Mouse (Mus musculus): Measurements from ENCODE around the gene Foxp1. TPM values are rescaled to one million over a fixed set of nuclear protein-coding genes. Genes with fewer than 3 reads are reported as not detected.

The Foxp1 gene
- total and polyA plus RNA-seq, 2 experiments from 2014 or later, result 112 to 167 TPM

- Histone ChIP-seq H3K4me1 (ENCODE audit: insufficient read depth) (peaks cover 3% of the 10 kb centered on the region; the same call in 1 of the 2 replicates), H3K36me3 (ENCODE audit: insufficient read depth) (0 out of 2 replicates have a peak, but pooled peaks cover 3% of the 10 kb centered on the region), H3K27me3 (ENCODE audit: insufficient read depth, low read length) (no peaks in the 10 kb centered on the region), H3K4me3 (ENCODE audit: low read depth, low read length) (no peak overlapping the region), H3K9ac (no peak overlapping the region), H3K9me3 (ENCODE audit: low read length) (no peaks in the 10 kb centered on the region), H3K27ac (ENCODE audit: low read depth, low read length) (no peak overlapping the region), H3K4me2 (ENCODE audit: low read depth) (no peak overlapping the region)
- ATAC-seq, result no peak
- DNase-seq, result no peak
- no peak for TF ChIP-seq CTCF (IDR thresholded peaks at IDR 0.05; ENCODE audit: low read depth)
- WGBS, result 60% methylated on average over 14 of the region's 14 CpGs
Observed at GRCm38 (mm10) chr6:99309466-99310170, 212.9 kb downstream of the Foxp1 start.

GRCm38 (mm10) chr6:99305751-99306150, 216.8 kb downstream of the Foxp1 start:
- Histone ChIP-seq H3K9me3 (ENCODE audit: low read length) (no peaks in the 10 kb centered on the region), H3K4me2 (ENCODE audit: low read depth) (no peak overlapping the region), H3K4me3 (ENCODE audit: low read depth, low read length) (no peak overlapping the region), H3K9ac (no peak overlapping the region), H3K27ac (ENCODE audit: low read depth, low read length) (no peak overlapping the region), H3K27me3 (ENCODE audit: insufficient read depth, low read length) (no peaks in the 10 kb centered on the region), H3K4me1 (ENCODE audit: insufficient read depth) (peaks cover 2% of the 10 kb centered on the region; the same call in 1 of the 2 replicates), H3K36me3 (ENCODE audit: insufficient read depth) (0 out of 2 replicates have a peak, but pooled peaks cover 3% of the 10 kb centered on the region)
- DNase-seq, result no peak
- 92% methylated on average over 3 of the region's 3 CpGs for WGBS
- ATAC-seq, result no peak
- TF ChIP-seq CTCF (IDR thresholded peaks at IDR 0.05; ENCODE audit: low read depth), result no peak

DNA sequence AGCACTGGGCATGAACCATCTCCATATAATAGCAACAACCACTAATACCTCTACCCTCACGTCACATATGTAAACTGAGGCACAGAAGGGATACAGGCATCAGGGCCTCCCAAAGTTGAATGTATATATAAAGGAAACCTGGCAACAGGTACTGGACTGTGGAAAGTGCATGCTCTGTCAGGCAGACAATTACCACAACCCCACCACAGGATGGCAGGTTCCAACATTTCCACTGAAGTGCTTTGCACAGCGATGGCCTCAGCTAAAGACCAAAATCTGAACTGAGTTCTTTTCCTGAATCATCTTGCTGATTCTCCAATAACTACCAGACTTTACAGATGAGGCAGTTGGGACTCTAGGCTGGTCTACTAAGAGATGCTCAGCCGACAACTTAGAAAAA, 217.3 kb downstream of the Foxp1 start:
- H3K4me1 ChIP-seq (ENCODE audit: insufficient read depth), result no peaks in the 10 kb centered on the region
- no peak for ATAC-seq
- no peak overlapping the region for H3K27ac ChIP-seq (ENCODE audit: low read depth, low read length)
- no peak for DNase-seq
- TF ChIP-seq CTCF (IDR thresholded peaks at IDR 0.05; ENCODE audit: low read depth), result no peak
- no peak overlapping the region for H3K4me2 ChIP-seq (ENCODE audit: low read depth)
- H3K36me3 ChIP-seq (ENCODE audit: insufficient read depth), result 0 out of 2 replicates have a peak, but pooled peaks cover 3% of the 10 kb centered on the region
- no peak overlapping the region for H3K9ac ChIP-seq
- 95% methylated on average over 3 of the region's 3 CpGs for WGBS
- no peak overlapping the region for H3K4me3 ChIP-seq (ENCODE audit: low read depth, low read length)
- no peaks in the 10 kb centered on the region for H3K27me3 ChIP-seq (ENCODE audit: insufficient read depth, low read length)
- no peaks in the 10 kb centered on the region for H3K9me3 ChIP-seq (ENCODE audit: low read length)

DNA sequence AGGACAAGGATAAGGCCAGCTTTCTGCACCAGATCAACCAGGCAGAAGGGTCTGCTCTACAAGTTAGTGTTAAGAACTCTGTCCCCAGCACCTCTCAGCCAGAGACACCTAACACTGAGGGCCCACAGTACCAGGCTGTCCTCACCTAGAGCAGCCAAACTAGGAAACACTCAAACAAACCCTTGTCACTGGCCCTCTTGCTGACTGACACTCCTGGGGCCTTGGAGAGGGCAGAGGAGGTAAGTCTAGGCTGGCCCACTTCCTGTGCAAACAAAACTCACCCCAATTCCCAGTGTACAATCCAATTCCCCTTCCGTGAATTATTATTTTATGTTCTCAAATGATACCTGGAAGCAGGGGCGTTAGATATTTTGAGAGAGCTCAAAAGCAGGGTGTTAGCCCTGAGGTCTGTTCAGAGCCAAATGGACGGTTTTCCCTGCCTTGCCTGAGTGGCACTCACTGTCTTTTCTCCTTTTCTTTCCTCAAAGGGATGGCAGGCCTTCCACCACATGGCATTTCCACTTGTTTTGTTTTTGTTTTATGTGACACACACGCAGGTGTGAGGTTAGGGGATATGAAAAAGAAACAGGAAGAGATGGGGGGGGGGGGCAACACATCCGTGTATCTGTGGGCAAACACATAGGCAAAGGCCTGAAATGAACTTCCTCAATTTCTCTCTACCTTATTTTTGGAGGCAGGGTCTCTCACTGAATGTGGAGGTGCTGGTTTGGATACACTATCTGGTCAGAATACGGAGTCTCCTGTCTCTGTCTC, 219.7 kb downstream of the Foxp1 start:
- ATAC-seq (no peak), DNase-seq (no peak)
- no peaks in the 10 kb centered on the region for H3K9me3 ChIP-seq (ENCODE audit: low read length)
- no peak overlapping the region for H3K27ac ChIP-seq (ENCODE audit: low read depth, low read length)
- no peaks in the 10 kb centered on the region for H3K27me3 ChIP-seq (ENCODE audit: insufficient read depth, low read length)
- 92% methylated on average over 6 of the region's 6 CpGs for WGBS
- no peak overlapping the region for H3K9ac ChIP-seq
- no peak overlapping the region for H3K4me3 ChIP-seq (ENCODE audit: low read depth, low read length)
- H3K4me1 ChIP-seq (ENCODE audit: insufficient read depth), result no peaks in the 10 kb centered on the region
- H3K4me2 ChIP-seq (ENCODE audit: low read depth), result no peak overlapping the region
- TF ChIP-seq CTCF (IDR thresholded peaks at IDR 0.05; ENCODE audit: low read depth), result no peak
- 0 out of 2 replicates have a peak, but pooled peaks cover 3% of the 10 kb centered on the region for H3K36me3 ChIP-seq (ENCODE audit: insufficient read depth)

GRCm38 (mm10) chr6:99301923-99302322, 220.6 kb downstream of the Foxp1 start:
- no peak for TF ChIP-seq CTCF (IDR thresholded peaks at IDR 0.05; ENCODE audit: low read depth)
- H3K27me3 ChIP-seq (ENCODE audit: insufficient read depth, low read length), result no peaks in the 10 kb centered on the region
- no peaks in the 10 kb centered on the region for H3K9me3 ChIP-seq (ENCODE audit: low read length)
- no peak overlapping the region for H3K9ac ChIP-seq
- 88% methylated on average over 8 of the region's 8 CpGs for WGBS
- no peak overlapping the region for H3K4me3 ChIP-seq (ENCODE audit: low read depth, low read length)
- H3K36me3 ChIP-seq (ENCODE audit: insufficient read depth), result no peaks in the 10 kb centered on the region
- H3K4me2 ChIP-seq (ENCODE audit: low read depth), result no peak overlapping the region
- DNase-seq (no peak), ATAC-seq (no peak)
- H3K27ac ChIP-seq (ENCODE audit: low read depth, low read length), result no peak overlapping the region
- no peaks in the 10 kb centered on the region for H3K4me1 ChIP-seq (ENCODE audit: insufficient read depth)

- Histone ChIP-seq H3K36me3 (ENCODE audit: insufficient read depth) (no peaks in the 10 kb centered on the region), H3K27me3 (ENCODE audit: insufficient read depth, low read length) (no peaks in the 10 kb centered on the region), H3K4me1 (ENCODE audit: insufficient read depth) (no peaks in the 10 kb centered on the region), H3K27ac (ENCODE audit: low read depth, low read length) (no peak overlapping the region), H3K4me3 (ENCODE audit: low read depth, low read length) (no peak overlapping the region), H3K9ac (no peak overlapping the region), H3K4me2 (ENCODE audit: low read depth) (no peak overlapping the region), H3K9me3 (ENCODE audit: low read length) (no peaks in the 10 kb centered on the region)
- ATAC-seq (no peak), DNase-seq (no peak)
- WGBS, result 93% methylated on average over 6 of the region's 6 CpGs
- TF ChIP-seq CTCF (IDR thresholded peaks at IDR 0.05; ENCODE audit: low read depth), result no peak
Observed at GRCm38 (mm10) chr6:99300235-99300634, 222.3 kb downstream of the Foxp1 start.

- no peak for TF ChIP-seq CTCF (IDR thresholded peaks at IDR 0.05; ENCODE audit: low read depth)
- 66% methylated on average over 14 of the region's 14 CpGs for WGBS
- Histone ChIP-seq H3K9me3 (ENCODE audit: low read length) (no peaks in the 10 kb centered on the region), H3K27ac (ENCODE audit: low read depth, low read length) (no peak overlapping the region), H3K4me2 (ENCODE audit: low read depth) (no peak overlapping the region), H3K9ac (no peak overlapping the region), H3K4me1 (ENCODE audit: insufficient read depth) (no peaks in the 10 kb centered on the region), H3K4me3 (ENCODE audit: low read depth, low read length) (no peak overlapping the region), H3K27me3 (ENCODE audit: insufficient read depth, low read length) (no peaks in the 10 kb centered on the region), H3K36me3 (ENCODE audit: insufficient read depth) (no peaks in the 10 kb centered on the region)
- no peak for ATAC-seq
- no peak for DNase-seq
Observed at GRCm38 (mm10) chr6:99299196-99299595, 223.3 kb downstream of the Foxp1 start.
